Mouse (Mus musculus): ENCODE measurements at regions not wholly inside any gene's neighbourhood (a gene's known extent, or its start where the extent isn't known, plus 50 kb on each side); places are given as distances from the start of the nearest gene placed in this dataset.
"Not testable (repeated sequence)": the region's sequence is repeated elsewhere in the genome, so short reads cannot be mapped to it uniquely, and the experiment has no call there.

- no peak for DNase-seq (ENCODE audit: low read depth)
These were observed 527.4 kb upstream of the Gm5150 start for GRCm38 (mm10) chr3:16533643-16534042.

GRCm38 (mm10) chr3:16527511-16527910 lies 521.3 kb upstream of the Gm5150 start:
- peak; percentile 1 for DNase-seq (ENCODE audit: low read depth)

- not testable (repeated sequence) for DNase-seq (ENCODE audit: low read depth)
These were observed 482.2 kb upstream of the Gm5150 start for GRCm38 (mm10) chr3:16488431-16488830.

- DNase-seq (ENCODE audit: low read depth) = no peak
These were observed 476.5 kb upstream of the Gm5150 start for GRCm38 (mm10) chr3:16482750-16483149.

- no peak for DNase-seq (ENCODE audit: low read depth)
These were observed 465.1 kb upstream of the Gm5150 start for GRCm38 (mm10) chr3:16471360-16471759.

- DNase-seq (ENCODE audit: low read depth) = peak; percentile 76
These were observed 460.2 kb upstream of the Gm5150 start for GRCm38 (mm10) chr3:16466388-16466787.

- no peak for DNase-seq (ENCODE audit: low read depth)
These were observed 459.1 kb upstream of the Gm5150 start for GRCm38 (mm10) chr3:16465357-16465756.

- no peak for DNase-seq (ENCODE audit: low read depth)
These were observed 458.1 kb upstream of the Gm5150 start for GRCm38 (mm10) chr3:16464301-16464700.

GRCm38 (mm10) chr3:16433033-16433432 lies 426.8 kb upstream of the Gm5150 start:
- DNase-seq (ENCODE audit: low read depth) = no peak

GRCm38 (mm10) chr3:16431819-16432115 lies 425.5 kb upstream of the Gm5150 start:
- no peak for DNase-seq (ENCODE audit: low read depth)

- no peak for DNase-seq (ENCODE audit: low read depth)
These were observed 425.0 kb upstream of the Gm5150 start for GRCm38 (mm10) chr3:16431082-16431818.

Measured in NIH3T3 (cell line).